Mouse (Mus musculus): ENCODE results near the gene Dpagt1.

Gene Dpagt1

GRCm38 (mm10) chr9:44337436-44338169 lies 11.8 kb downstream of the Dpagt1 start:
- WGBS, result 55% methylated on average over 9 of the region's 9 CpGs

DNA sequence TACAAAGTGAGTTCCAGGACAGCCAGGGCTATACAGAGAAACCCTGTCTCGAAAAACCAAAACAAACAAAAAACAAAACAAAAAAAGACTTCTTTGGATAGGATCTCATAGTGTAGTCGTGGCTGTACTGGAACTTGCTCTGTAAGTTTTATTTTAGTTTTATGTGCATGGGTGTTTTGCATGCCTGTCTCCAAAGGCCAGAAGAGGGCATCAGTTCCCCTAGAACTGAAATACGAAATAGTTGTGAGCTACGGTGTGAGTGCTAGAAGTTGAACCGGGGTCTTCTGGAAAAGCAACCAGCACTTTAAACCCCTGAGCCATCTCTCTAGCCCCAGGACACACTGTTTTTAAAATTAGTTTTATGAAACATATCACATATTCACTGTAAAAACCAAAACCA lies 12.8 kb downstream of the Dpagt1 start:
- WGBS, result 61% methylated on average over 5 of the region's 5 CpGs

GRCm38 (mm10) chr9:44341487-44341886 lies 15.7 kb downstream of the Dpagt1 start:
- WGBS, result 79% methylated on average over 5 of the region's 5 CpGs

- WGBS, result 73% methylated on average over 3 of the region's 3 CpGs
Measured at GRCm38 (mm10) chr9:44342173-44342572, 16.4 kb downstream of the Dpagt1 start.

GRCm38 (mm10) chr9:44342605-44343004 lies 16.8 kb downstream of the Dpagt1 start:
- WGBS, result 89% methylated on average over 1 of the region's 1 CpGs

DNA sequence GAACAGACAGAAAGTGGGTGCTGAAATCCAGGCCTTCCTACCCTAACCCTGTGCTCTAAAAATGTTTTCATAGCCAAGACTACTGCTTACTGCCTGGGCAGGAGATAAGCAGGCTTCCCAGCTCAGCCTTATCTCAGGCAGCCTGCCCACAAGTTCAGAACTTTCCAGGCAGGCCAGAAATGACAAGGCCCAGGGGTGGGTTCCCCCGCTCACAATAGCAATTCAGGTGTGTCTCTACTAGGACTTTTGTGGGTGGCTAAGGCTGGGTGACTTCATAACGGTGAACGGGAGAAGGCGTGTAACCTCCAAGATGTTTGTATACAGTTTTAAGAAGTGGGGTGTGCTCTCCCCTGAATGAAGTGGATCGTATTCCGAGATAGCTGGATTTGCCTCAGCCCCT lies 17.5 kb downstream of the Dpagt1 start:
- WGBS, result 7% methylated on average over 6 of the region's 6 CpGs

- under 1% methylated on average over 39 of the region's 39 CpGs for WGBS
Measured at GRCm38 (mm10) chr9:44343781-44344421, 18.1 kb downstream of the Dpagt1 start, which contains the start of gene Hmbs. Hmbs (minus strand) TSS chr9:44344228.

GRCm38 (mm10) chr9:44345570-44346433 lies 20.0 kb downstream of the Dpagt1 start:
- WGBS, result 70% methylated on average over 6 of the region's 6 CpGs

GRCm38 (mm10) chr9:44347166-44347565 lies 21.3 kb downstream of the Dpagt1 start:
- 87% methylated on average over 9 of the region's 9 CpGs for WGBS

DNA sequence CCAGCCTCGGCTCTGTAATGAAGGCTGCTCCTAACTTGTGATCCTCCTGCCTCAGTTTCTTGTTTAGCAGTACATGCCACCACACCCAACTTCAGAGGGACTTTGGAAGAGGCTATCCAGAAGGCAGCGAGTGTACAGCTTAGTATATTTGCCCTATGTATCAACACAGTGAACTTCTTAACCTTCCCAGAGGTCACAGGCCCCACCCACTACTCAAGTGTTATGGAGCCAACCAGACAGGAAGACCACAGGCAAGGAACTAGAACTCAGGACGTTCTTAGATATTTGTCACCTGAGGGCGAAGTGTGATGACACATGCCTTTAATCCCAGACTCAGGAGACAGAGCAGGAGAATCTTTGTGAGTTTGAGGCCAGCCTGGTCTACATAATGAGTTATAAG lies 21.8 kb downstream of the Dpagt1 start:
- 85% methylated on average over 4 of the region's 4 CpGs for WGBS

DNA sequence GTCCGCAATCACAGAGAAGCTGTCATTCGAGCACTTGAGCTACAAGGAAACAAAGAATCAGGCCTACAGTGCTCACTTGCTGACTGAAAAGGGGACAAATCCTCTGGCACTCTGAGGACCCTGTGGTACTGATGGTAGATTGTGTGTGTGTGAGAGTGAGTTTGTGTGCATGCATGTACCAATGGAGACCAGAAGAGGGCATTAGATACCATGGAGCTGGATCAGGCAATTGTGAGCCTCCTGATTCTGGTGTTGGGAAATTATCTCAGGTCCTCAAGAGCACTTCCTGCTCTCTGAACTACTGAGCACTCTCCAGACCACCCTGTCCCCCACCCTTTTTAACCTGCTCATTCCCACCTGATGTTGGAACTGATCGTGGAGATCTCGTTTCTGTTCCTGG lies 22.7 kb downstream of the Dpagt1 start:
- WGBS, result 96% methylated on average over 4 of the region's 4 CpGs

- 88% methylated on average over 4 of the region's 4 CpGs for WGBS
Measured at GRCm38 (mm10) chr9:44351396-44351795, 25.6 kb downstream of the Dpagt1 start.

GRCm38 (mm10) chr9:44352337-44352736 lies 26.5 kb downstream of the Dpagt1 start:
- WGBS, result 87% methylated on average over 10 of the region's 10 CpGs

- WGBS, result 89% methylated on average over 6 of the region's 6 CpGs
Measured at GRCm38 (mm10) chr9:44353142-44353541, 27.3 kb downstream of the Dpagt1 start.

DNA sequence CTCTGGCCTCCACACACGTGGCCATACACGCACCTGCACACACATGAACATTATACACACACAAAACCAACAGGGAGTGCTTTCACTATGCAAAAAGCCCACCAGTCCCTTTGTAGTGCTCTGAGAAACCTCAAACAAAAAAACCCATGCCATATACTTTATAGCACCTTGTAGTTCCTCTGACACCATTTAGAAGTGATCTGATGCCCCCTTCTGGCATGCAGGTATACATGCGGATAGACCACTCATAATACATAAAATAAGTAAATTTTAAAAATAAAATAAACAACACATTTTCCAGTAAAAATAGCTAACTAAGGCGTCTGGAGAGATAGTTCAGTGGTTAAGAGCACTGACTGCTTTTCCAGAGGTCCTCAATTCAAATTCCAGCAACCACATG lies 31.4 kb downstream of the Dpagt1 start:
- WGBS, result 68% methylated on average over 4 of the region's 4 CpGs

DNA sequence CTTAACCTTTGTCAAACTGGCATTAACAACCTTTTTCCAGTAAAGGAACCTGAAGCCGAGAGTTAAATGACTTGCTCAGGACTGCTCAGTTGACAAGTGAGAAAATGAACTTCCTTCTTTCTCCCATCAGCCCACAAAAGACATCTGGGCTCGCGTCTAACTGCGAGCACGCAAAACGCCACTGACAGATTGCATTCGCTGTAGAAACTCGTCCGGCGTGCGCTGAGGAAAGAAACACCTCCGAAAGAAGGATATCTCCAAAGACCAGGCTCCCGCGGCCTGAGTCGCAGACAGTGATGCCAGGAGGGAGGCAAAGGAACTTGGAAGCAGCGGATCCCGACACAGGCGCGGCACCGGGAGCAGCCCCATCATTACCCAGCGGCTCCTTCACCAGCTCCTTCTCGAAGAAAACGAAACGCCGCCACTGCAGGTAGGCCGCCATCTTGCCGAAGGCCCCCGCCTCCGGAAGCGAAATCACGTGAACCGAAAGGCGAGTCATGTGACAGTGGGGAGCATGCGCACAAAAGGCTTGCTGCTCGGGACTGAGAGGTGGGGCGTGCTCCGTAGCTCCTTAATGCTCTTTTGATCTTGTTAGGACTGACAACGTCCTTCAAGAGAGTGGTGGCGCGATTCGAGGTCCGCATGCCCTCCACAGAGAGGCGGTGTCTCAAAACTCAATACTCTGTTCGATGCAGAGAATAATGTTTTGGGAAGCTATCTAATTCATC lies 35.5 kb downstream of the Dpagt1 start, which contains the start of gene Vps11:
Gene Vps11 (minus strand): TSS at position 481 of the 728 bp plus-strand sequence.
- WGBS, result under 1% methylated on average over 44 of the region's 44 CpGs

- WGBS, result 34% methylated on average over 4 of the region's 4 CpGs
Measured at GRCm38 (mm10) chr9:44361931-44362330, 36.1 kb downstream of the Dpagt1 start.

DNA sequence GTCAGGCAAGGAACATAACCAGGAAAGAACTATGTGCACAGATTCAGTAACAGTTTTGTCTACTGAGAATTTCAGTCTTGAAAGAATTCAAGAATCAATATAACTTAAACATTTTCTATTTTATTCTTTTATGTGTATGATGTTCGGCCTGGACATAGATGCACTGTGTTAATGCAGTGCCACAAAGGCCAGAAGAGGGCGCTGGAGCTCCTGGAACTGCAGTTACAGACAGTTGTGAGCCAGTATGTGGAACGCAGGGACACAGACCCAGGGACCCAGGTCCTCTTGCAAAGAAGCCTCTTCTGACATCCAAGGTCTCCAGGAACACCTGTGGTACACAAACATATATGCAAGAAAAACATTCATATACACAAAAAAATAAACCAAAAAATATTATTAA lies 38.7 kb downstream of the Dpagt1 start:
- WGBS, result 63% methylated on average over 3 of the region's 3 CpGs

- 90% methylated on average over 6 of the region's 6 CpGs for WGBS
Measured at GRCm38 (mm10) chr9:44376141-44376540, 50.3 kb downstream of the Dpagt1 start.

DNA sequence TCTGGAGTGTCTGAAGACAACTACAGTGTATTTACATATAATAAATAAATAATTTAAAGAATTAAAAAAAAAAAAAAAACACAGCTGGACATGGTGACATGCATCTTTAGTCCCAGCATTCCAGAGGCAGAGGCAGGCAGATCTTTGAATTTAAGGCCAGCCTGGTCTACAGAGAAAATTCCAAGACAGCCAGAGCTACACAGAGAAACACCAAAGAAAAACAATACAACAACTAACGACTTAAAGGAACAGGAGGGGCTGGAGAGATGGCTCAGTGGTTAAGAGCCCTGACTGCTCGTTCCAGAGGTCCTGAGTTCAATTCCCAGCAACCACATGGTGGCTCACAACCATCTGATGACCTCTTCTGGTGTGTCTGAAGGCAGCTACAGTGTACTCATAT lies 51.5 kb downstream of the Dpagt1 start:
- WGBS, result 76% methylated on average over 2 of the region's 2 CpGs

GRCm38 (mm10) chr9:44378153-44378730 lies 52.4 kb downstream of the Dpagt1 start:
- WGBS, result 79% methylated on average over 5 of the region's 5 CpGs
